ENCODE assay signal across 10 mouse cellular contexts in genomic region chr17:24639571-24639988, GRCm38 (mm10). TPM values are rescaled to one million over a fixed set of nuclear protein-coding genes. Genes with fewer than 3 reads are reported as not detected.
DNase-seq lines count a peak whose midpoint lies in the region; ATAC-seq lines count a peak whose summit lies in the region.
"Had no signal": no experiment of that assay in that cellular context is flagged by ENCODE, and none has a peak within 500 bp of the region (broad histone marks: within the 10 kb centered on the region; RNA-seq: fewer than 3 reads in every experiment).

No protein-coding gene starts in this region.

- H3K4me1 ChIP-seq in kidney, embryonic 14.5 days (ENCODE audit: control insufficient read depth, insufficient read depth, low read length): peaks cover 28% of the 10 kb centered on the region
- H3K4me1 ChIP-seq in heart, embryonic 14.5 days (ENCODE audit: control insufficient read depth in 2 of 2, insufficient read depth in 2 of 2, low read length in 2 of 2): peaks cover 19 to 22% of the 10 kb centered on the region in 2 experiments
- peaks cover 46% of the 10 kb centered on the region for H3K4me1 ChIP-seq in limb, embryonic 13.5 days

- peaks cover 22% of the 10 kb centered on the region for H3K36me3 ChIP-seq in kidney, embryonic 14.5 days (ENCODE audit: control insufficient read depth, insufficient read depth, low read length)
- H3K36me3 ChIP-seq in heart, embryonic 14.5 days (ENCODE audit: control insufficient read depth, insufficient read depth, low read length): peaks cover 31% of the 10 kb centered on the region
- H3K36me3 ChIP-seq in limb, embryonic 13.5 days: peaks cover 49% of the 10 kb centered on the region

- H3K4me2 ChIP-seq in kidney, embryonic 14.5 days (replicated peaks; ENCODE audit: low read depth, low read length): no peak overlapping the region
- H3K4me2 ChIP-seq in heart, embryonic 14.5 days (ENCODE audit: low read length): no peak overlapping the region
- H3K4me2 ChIP-seq in limb, embryonic 13.5 days (replicated peaks): peak overlapping the region; percentile 53
- H3K4me2 ChIP-seq: liver, embryonic 11.5 days had no signal

- DNase-seq in kidney, adult 11 months: no peak
- peak; percentile 34 for DNase-seq in R1 (ENCODE audit: low read depth, low spot score)
- no peak for DNase-seq in layer of hippocampus, adult 18-20 months (ENCODE audit: low spot score in 2 of 2)
- DNase-seq in urinary bladder, postnatal 25 days (ENCODE audit: low spot score): no peak
- DNase-seq in layer of hippocampus, postnatal 25 days (ENCODE audit: extremely low spot score in 1 of 2, low spot score in 1 of 2): no peak

- no peak overlapping the region for H3K4me3 ChIP-seq in kidney, embryonic 14.5 days (ENCODE audit: low read length)
- no peak overlapping the region for H3K4me3 ChIP-seq in heart, embryonic 14.5 days (ENCODE audit: control insufficient read depth in 1 of 2, insufficient read depth in 1 of 2, low read depth in 1 of 2, low read length in 2 of 2)
- peak overlapping the region; percentile 20 for H3K4me3 ChIP-seq in limb, embryonic 13.5 days

- no peak overlapping the region for H3K9ac ChIP-seq in kidney, embryonic 14.5 days (ENCODE audit: low read depth, low read length)
- no peak overlapping the region for H3K9ac ChIP-seq in heart, embryonic 14.5 days (ENCODE audit: low read length)
- H3K9ac ChIP-seq in limb, embryonic 13.5 days: peak overlapping the region; percentile 53

- peak overlapping the region; percentile 87 for H3K27ac ChIP-seq in kidney, embryonic 14.5 days (ENCODE audit: low read depth, low read length)
- peak overlapping the region; percentile 56 to 72 for H3K27ac ChIP-seq in heart, embryonic 14.5 days (replicated peaks in 1 of 2; ENCODE audit: control insufficient read depth in 1 of 2, insufficient read depth in 1 of 2, low read depth in 2 of 2, low read length in 2 of 2)
- H3K27ac ChIP-seq in limb, embryonic 13.5 days: peak overlapping the region; percentile 97

- ATAC-seq in kidney, embryonic 14.5 days (ENCODE audit: low FRiP score, low TSS enrichment): peak; percentile 36
- ATAC-seq in heart, embryonic 14.5 days (ENCODE audit: insufficient number of reproducible peaks, insufficient read depth, low FRiP score, low read depth): no peak
- ATAC-seq in limb, embryonic 13.5 days (ENCODE audit: low FRiP score, low read depth): peak; percentile 85

- H3K9me3 ChIP-seq in kidney, embryonic 14.5 days (ENCODE audit: control insufficient read depth, low read length): no peaks in the 10 kb centered on the region
- H3K9me3 ChIP-seq in heart, embryonic 14.5 days (ENCODE audit: control insufficient read depth, low read length): no peaks in the 10 kb centered on the region
- H3K9me3 ChIP-seq in limb, embryonic 13.5 days: no peaks in the 10 kb centered on the region

- H3K27me3 ChIP-seq in kidney, embryonic 14.5 days (ENCODE audit: control insufficient read depth, insufficient read depth, low read length): no peaks in the 10 kb centered on the region
- no peaks in the 10 kb centered on the region; the same call in 1 of the 2 replicates for H3K27me3 ChIP-seq in heart, embryonic 14.5 days (ENCODE audit: control insufficient read depth, insufficient read depth, low read length)
- no peaks in the 10 kb centered on the region for H3K27me3 ChIP-seq in limb, embryonic 13.5 days

- 50% methylated on average over 5 of the region's 5 CpGs for WGBS in kidney, embryonic 14.5 days
- 70% methylated on average over 5 of the region's 5 CpGs for WGBS in heart, embryonic 14.5 days
- WGBS in limb, embryonic 13.5 days: 9% methylated on average over 5 of the region's 5 CpGs

RNA-seq across cellular contexts. Expression of gene Nthl1, which starts 7.1 kb away (rescaled TPM):
- polyA plus RNA-seq in kidney, embryonic 14.5 days (2014; fragmentation: Nextera tagmentation; extraction: Ambion mirVana): 14.2 and 17.0 TPM in 2 replicates
- polyA plus RNA-seq in heart, embryonic 14.5 days (2014; fragmentation: Nextera tagmentation; extraction: Ambion mirVana): 7.3 and 7.7 TPM in 2 replicates
- 23.7 and 25.0 TPM in 2 replicates for polyA plus RNA-seq in limb, embryonic 13.5 days (2015; fragmentation: Nextera tagmentation; extraction: Ambion mirVana)
- total RNA-seq in layer of hippocampus, adult 18-20 months (2021): 1 to 10 TPM; 4.9 to 6.1 TPM
- total RNA-seq in layer of hippocampus, postnatal 25 days (2021): 1 to 10 TPM; 3.3 to 4.7 TPM

RNA-seq across cellular contexts. Expression of gene Tsc2, which starts 7.2 kb away (rescaled TPM):
- polyA plus RNA-seq in kidney, embryonic 14.5 days (2014; fragmentation: Nextera tagmentation; extraction: Ambion mirVana): 48.3 and 55.4 TPM in 2 replicates
- 49.1 and 51.1 TPM in 2 replicates for polyA plus RNA-seq in heart, embryonic 14.5 days (2014; fragmentation: Nextera tagmentation; extraction: Ambion mirVana)
- 65.5 and 72.2 TPM in 2 replicates for polyA plus RNA-seq in limb, embryonic 13.5 days (2015; fragmentation: Nextera tagmentation; extraction: Ambion mirVana)
- total RNA-seq in layer of hippocampus, adult 18-20 months (2021): 100 to 1,000 TPM; 182 to 189 TPM
- total RNA-seq in layer of hippocampus, postnatal 25 days (2021): 100 to 1,000 TPM; 150 to 186 TPM

RNA-seq across cellular contexts. Expression of gene Slc9a3r2, which starts 10.5 kb away (rescaled TPM):
- polyA plus RNA-seq in kidney, embryonic 14.5 days (2014; fragmentation: Nextera tagmentation; extraction: Ambion mirVana): 86.1 and 95.5 TPM in 2 replicates
- polyA plus RNA-seq in heart, embryonic 14.5 days (2014; fragmentation: Nextera tagmentation; extraction: Ambion mirVana): 59.6 and 60.9 TPM in 2 replicates
- polyA plus RNA-seq in limb, embryonic 13.5 days (2015; fragmentation: Nextera tagmentation; extraction: Ambion mirVana): 58.1 and 59.3 TPM in 2 replicates
- 10 to 100 TPM; 39.7 to 41.0 TPM for total RNA-seq in layer of hippocampus, adult 18-20 months (2021)
- 10 to 100 TPM; 45.1 to 50.0 TPM for total RNA-seq in layer of hippocampus, postnatal 25 days (2021)

RNA-seq across cellular contexts. Expression of gene Npw, which starts 18.7 kb away (rescaled TPM):
- 0.66 TPM in 1 of 2 replicates, not detected in the other for polyA plus RNA-seq in kidney, embryonic 14.5 days (2014; fragmentation: Nextera tagmentation; extraction: Ambion mirVana)
- polyA plus RNA-seq in heart, embryonic 14.5 days (2014; fragmentation: Nextera tagmentation; extraction: Ambion mirVana): not detected in 2 replicates
- 0.80 TPM in 2 replicates for polyA plus RNA-seq in limb, embryonic 13.5 days (2015; fragmentation: Nextera tagmentation; extraction: Ambion mirVana)
- 1 to 10 TPM; 1.3 to 2.0 TPM for total RNA-seq in layer of hippocampus, adult 18-20 months (2021)
- 1 to 10 TPM; 2.1 to 2.9 TPM for total RNA-seq in layer of hippocampus, postnatal 25 days (2021)
- polyA plus RNA-seq: brain, embryonic 14.5 days had no signal

RNA-seq across cellular contexts. Expression of gene Zfp598, which starts 29.9 kb away (rescaled TPM):
- 25.3 and 34.4 TPM in 2 replicates for polyA plus RNA-seq in kidney, embryonic 14.5 days (2014; fragmentation: Nextera tagmentation; extraction: Ambion mirVana)
- polyA plus RNA-seq in heart, embryonic 14.5 days (2014; fragmentation: Nextera tagmentation; extraction: Ambion mirVana): 18.4 and 19.4 TPM in 2 replicates
- 22.2 and 24.7 TPM in 2 replicates for polyA plus RNA-seq in limb, embryonic 13.5 days (2015; fragmentation: Nextera tagmentation; extraction: Ambion mirVana)
- total RNA-seq in layer of hippocampus, adult 18-20 months (2021): 10 to 100 TPM; 39.6 to 42.8 TPM
- total RNA-seq in layer of hippocampus, postnatal 25 days (2021): 10 to 100 TPM; 36.9 to 40.0 TPM
